Mouse (Mus musculus): ENCODE data around the gene Gpr27.

The Gpr27 gene

DNA sequence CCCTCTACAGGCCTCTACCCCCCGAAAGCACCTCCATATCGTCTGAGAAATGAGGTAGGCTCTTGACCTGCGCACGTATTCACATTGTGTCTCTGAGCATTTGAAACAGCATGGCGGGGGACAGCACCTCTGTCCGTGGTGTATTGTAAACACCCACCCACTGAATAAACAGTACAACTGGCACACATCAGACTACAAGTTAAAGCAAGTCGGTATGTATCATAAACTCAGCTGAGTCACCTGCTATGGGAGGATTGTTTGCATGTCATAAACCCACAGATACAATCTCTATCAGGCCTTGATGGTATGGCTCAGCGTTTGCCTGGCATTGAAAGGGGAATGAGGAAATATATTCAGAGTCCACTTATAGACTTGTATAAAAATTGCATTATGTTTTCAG lies 15.2 kb upstream of the Gpr27 start:
- no peak for DNase-seq (ENCODE audit: low spot score in 2 of 2)

DNA sequence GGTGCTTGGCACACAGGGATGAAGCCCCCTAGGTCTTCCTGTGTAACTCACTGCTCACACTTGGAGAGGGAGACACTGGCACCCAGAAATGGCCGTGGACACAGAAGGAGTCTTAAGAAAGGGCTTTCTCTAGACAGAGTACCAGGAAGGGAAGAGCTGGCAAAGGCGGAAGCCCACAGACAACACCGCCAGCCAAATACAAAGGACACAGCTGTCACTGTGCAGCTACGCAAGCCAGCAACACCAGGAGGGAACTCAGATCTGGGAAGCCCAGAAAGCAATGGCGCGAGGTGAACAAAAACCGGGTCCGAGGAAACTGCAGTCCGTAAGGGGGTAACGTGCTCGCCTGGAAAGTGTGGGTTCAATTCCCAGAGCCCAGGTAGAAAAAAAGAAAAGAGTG lies 14.4 kb upstream of the Gpr27 start:
- DNase-seq (ENCODE audit: low spot score in 2 of 2) = no peak

DNA sequence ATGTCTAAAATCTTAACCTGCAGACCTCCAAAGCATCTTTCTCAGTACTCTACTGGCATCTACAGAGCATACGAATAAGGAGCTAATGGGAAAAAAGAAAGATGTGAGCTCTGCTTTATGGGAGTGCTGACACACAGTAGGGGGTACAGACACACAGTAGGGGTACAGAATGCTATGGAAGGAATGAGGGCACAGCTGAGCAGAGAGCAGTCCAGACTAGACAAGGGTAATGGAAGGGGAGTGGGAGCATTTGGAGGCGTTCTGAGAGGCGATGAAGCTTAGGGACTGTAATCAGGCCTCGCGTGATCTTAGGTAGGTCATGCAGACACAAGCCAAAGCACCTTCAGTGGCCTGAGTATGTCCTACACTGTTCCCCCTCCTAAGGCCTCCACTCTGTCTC lies 8.5 kb upstream of the Gpr27 start:
- no peak for DNase-seq (ENCODE audit: low spot score in 2 of 2)

DNA sequence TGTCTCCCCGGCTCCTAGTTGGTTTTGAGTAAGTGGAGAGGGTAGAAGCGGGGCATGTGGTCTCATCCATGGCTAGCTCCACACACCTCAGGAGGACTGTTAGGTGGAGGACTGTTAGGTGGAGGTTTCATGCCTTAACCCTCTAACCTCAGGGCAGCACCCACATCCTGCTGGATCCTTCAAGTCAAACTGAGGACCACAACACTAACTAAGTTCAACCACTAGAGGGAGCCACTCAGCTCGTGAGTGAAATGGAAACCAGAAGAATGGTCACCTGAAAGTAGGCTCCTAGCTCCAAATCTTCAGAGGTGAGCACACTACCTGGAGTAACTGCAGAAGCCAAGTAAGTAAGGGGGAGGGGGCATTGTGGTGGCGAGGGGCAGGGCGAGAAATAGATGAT lies 7.6 kb upstream of the Gpr27 start:
- no peak for DNase-seq (ENCODE audit: low spot score in 2 of 2)

DNA sequence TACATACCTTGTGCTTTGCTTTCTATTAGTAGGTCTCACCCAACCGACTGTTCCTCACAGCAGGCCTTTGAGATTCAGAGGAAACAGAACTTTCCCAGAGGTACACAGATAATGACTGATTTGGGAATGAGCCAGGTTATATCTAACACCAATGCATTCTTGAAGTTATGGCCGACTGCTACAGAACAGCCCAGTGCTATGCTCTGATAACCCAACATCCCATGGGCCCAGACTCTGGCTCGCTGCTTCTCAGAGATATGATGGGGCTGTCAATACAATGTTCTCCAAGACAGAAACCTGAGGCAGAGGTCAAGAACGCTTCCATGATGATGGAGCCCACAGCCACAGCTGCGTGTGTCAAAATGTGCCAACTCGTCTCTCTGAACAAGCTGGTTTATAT lies 4.0 kb upstream of the Gpr27 start:
- DNase-seq (ENCODE audit: low spot score in 2 of 2) = no peak

DNA sequence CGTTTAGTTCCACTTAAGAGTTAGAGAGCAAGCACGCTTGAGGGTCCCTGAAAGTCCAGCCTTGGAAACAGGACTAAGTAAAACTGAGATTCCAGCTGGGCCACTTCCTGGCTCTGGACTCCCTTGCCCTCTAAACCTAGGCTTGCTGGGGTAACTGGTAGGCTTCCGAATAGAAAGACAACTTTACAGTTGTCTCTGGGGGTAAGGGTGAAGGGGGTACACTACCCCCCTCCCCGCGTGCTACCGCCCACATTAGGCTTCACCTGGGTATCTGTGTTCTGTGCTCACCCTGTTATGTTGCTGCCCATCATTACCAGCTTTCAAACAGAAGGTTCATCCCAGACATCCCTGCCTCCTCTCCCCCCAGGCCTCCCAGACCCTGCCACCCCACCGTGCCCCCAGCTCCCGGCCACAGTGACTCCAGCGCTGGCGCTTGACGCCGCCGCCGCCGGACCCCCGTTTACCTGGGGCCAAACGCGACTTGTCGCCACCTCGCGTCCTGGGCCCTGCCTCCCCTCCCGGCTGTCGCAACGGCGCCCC lies 743 bp upstream of the Gpr27 start:
- no peak for DNase-seq (ENCODE audit: low spot score in 2 of 2)

DNA sequence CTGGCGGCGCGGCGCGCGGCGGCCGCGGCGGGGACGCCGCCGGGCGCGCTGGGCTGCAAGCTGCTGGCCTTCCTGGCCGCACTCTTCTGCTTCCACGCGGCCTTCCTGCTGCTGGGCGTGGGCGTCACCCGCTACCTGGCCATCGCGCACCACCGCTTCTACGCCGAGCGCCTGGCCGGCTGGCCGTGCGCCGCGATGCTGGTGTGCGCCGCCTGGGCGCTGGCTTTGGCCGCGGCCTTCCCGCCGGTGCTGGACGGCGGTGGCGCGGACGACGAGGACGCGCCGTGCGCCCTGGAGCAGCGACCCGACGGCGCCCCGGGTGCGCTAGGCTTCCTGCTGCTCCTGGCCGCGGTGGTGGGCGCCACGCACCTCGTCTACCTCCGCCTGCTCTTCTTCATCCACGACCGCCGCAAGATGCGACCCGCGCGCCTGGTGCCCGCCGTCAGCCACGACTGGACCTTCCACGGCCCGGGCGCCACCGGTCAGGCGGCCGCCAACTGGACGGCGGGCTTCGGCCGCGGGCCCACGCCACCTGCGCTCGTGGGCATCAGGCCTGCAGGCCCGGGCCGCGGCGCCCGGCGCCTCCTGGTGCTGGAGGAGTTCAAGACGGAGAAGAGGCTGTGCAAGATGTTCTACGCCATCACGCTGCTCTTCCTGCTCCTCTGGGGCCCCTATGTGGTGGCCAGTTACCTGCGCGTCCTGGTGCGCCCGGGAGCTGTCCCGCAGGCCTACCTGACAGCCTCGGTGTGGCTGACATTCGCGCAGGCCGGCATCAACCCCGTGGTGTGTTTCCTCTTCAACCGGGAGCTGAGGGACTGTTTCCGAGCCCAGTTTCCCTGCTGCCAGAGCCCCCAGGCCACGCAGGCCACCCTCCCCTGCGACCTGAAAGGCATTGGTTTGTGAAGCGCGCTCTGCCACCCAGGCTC lies 700 bp downstream of the Gpr27 start:
- DNase-seq (ENCODE audit: low spot score in 2 of 2) = no peak

DNA sequence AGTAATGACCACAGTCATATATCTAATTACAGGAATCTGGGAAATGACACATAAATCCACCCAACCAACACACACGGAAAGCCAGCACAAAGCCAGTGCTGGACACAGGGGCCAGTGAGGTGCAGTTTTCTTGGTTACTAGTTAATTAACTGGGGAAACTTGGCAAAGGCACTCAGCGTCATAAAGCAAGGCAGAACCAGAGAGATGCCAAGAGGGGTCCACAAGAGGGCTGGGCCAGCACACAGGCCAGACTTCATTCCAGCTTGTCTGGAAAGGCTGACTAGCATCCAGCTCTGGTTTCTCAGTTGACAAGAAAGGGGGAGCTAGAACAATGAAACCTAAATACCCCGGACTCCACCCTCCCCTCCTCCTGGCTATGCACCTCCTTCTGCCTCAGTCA lies 8.0 kb downstream of the Gpr27 start:
- no peak for DNase-seq (ENCODE audit: low spot score in 2 of 2)

DNA sequence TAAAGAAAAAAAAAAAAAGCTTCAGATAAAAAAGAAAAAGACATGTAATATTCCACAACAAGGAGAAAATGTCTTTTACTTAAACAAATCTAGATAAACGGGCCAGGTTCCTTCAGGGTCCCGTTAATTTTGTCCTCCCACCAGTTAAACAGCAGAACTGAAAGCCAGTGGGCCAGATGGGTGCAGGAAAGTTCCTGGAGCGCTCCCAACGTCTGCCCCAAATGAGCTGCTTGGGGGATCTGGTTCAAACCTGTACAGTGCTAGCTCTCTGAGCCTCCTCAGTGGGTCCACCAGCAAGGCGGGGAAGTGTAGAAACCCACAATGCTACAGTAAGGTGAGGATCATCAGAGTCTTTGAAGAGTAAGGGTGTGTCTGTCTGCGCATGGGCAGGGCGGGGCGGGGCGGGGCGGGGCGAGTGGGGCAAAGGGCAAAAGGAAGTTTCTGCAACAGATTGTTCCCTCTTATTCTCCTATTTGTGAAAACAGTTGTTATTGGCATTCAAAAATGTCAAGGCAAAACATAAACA lies 19.2 kb downstream of the Gpr27 start:
- no peak for DNase-seq (ENCODE audit: low spot score in 2 of 2)

DNA sequence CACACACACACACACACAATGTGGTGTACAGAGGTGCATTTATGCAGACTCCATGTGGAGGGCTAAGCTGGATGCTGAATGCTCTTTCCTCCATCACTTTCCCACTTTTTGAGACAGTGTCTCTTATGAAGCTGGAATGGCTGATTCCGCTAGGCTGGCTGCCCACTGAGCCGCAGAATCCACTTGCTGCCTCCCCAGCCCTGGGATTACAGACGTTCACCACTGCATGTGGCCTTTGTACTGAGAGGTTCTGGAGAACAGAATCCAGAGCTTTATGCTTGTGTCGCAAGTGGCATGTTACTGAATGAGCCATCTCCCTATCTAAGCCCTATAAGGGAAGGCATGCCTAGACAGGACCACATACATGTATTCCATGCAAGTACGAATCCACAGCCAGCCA lies 20.8 kb downstream of the Gpr27 start:
- no peak for DNase-seq (ENCODE audit: low spot score in 2 of 2)

DNA sequence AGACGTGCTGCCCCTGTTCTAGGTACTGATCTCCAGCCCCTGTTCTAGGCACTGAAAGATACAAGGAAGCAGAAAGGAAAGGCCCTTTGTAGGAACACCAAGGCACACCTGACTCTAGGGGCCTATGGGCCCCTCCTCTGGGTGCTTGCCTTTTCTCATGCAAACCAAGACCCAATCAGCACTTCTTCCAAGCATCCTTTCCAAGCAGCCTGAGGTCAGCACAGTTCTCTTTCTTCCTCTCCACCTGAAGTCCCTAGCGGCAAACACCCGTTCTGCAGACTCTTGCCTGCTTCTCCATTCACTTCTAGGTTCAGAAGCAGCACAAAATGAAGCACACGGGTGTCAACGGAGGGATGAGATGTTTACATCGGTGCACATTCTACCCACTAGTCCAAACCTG lies 22.7 kb downstream of the Gpr27 start:
- DNase-seq (ENCODE audit: low spot score in 2 of 2) = no peak

DNA sequence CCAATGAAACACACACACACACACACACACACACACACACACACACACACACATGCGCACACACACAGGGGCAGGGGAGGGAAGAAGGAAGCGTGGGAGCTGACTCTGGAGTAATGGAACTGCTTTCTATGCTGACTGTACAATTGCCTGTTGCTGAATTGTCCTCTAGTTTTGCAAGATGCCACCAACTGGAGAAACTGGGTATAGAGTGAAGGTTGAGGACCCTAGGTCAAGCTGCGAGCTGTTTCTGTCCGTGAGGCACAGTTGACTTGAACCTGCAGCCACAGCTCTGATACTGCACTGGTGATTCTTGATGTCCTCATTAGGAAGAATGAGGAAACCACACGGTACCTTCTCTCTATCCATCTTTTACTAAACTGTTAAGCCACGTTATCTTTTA lies 23.4 kb downstream of the Gpr27 start:
- DNase-seq (ENCODE audit: low spot score in 2 of 2) = no peak

DNA sequence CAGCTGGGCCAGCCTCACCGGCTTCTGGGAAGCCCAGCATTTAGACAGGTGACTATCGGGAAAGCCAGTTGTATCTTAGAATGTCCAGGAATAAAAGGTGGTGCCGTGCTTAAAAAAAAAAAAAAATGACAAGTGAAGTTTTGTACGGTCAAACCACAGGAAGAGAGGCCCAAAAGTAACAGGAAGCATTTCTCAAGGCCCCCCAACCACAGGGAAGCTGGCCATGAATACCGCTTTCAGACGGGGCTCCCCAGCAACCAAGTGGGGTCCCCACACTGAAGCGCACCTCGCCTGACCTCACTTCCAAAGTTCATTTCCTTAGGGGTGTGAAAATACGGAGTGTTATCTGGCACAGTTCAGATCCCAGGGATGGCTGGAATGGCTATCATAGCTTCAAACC lies 28.6 kb downstream of the Gpr27 start:
- DNase-seq (ENCODE audit: low spot score in 2 of 2) = no peak

DNA sequence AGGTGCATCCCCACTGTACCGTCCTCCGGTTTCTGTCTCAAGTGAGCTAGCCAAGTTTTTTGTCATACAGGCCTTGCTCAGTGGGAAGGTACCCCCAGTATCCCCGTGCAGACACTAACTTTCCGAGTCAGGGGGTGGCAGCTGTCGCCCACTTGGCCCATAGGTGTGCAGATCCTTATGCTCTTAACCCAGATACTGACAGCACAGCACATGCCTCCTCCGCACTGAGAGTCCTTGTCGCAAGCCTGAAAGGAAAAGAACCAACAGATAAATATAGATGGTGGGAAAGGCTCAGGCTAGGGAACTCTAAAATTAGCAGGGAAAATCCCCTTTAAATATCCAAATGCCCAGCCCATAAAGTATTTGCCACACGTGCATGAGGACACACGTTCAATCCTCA lies 29.9 kb downstream of the Gpr27 start:
- no peak for DNase-seq (ENCODE audit: low spot score in 2 of 2)

DNA sequence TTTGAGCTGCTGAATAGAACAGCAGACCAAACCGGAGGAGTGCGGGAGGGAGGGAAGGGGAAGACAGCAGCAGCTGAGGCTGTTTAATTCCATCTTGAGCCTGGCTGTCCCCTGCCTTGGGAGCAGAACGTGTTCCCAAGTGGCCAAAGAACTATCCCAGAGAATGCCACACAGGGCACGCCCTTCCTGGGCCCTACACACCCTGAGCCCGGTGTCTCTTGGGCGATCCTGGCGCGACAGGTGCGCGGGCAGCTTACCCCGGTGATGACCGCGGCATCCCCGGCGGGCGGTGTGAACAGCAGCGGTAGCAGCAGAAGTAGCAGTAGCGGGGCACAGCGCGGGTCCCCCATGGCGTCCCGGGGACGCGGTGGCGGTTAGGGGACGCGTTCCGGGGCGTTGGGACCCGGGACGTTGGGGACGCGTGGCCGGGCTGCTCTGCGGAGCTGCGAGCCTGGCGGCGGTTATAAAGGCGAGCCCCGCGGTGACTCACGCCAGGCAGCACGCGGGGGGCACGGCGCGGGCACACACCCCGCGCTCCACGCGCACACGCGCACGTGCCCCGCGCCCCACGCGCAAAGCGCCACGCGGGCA lies 33.6 kb downstream of the Gpr27 start, which contains the start of gene Prok2:
Gene Prok2, minus strand, starts transcription at position 422 of the 591 bp plus-strand sequence.
- no peak for DNase-seq (ENCODE audit: low spot score in 2 of 2)

DNA sequence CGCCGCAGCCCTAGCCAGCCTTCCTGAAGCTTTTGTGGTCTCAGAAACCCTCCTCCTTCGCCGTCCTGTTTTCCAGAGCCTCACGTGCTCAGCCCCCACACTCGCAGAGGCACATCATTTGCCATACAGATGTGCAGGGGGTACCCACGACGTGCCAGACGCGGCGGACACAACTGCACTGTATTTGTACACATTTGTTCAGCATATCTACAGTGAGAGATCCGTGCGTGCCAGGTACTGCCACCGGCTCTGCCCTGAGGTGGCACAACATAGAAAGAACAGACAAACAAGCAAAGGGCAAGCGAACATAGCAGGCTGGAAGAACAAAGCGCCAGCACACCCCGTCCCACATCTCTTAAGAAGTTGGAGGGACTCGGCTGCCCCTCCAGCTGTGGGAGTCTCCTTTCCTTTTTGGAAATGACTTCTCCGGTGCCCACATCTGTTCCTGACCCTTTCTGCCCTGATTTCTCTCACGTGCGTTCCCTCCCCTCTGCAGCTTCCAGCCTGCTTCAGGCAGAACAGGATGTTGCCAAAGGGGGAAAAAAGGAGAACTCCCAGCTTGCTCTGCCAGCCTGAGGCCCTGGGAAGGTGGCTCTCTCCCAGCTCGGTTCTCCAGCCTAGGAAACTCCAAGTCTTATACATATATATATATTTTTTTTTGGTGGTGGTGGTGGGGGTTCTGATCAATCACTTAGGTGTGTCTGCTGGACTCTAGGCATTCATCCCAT lies 34.3 kb downstream of the Gpr27 start:
- no peak for DNase-seq (ENCODE audit: low spot score in 2 of 2)

DNA sequence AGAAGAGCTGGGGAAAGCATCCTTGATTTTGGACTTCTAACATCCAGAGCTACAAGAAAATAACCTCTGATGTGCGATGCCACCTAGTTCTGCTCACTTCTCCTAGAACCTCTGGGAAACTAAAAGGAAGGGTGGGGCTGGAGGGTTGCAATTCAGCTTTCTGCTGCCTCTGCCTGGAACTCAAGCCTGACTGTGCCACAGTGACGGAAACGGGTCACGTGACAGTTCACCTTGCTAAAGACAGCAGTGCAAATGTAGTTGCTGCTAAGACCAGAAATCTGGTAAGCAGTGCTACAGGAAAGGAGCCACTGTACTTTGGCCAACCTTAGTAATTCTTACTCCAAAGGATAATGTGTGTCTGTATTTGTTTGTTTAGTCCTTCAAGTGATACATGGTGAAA lies 37.4 kb downstream of the Gpr27 start:
- no peak for DNase-seq (ENCODE audit: low spot score in 2 of 2)

DNA sequence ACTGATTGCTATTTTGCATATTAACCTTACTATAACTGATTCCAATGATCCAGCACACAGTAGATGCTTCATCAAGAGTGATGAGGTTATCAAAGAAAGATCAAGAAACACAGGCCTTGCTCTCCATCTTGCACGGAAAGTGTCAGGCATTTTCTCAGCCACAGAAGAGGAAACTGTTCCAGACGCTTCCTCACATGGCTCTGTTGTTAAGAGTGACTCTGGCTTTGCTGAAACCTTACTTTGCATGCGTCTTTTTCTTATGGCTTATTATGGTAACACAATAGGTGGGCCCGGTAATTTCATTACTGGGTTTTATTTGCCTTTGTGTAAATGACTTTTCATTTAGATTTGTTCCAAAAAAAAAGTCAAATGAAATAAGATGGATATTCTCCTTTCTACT lies 39.4 kb downstream of the Gpr27 start:
- no peak for DNase-seq (ENCODE audit: low spot score in 2 of 2)

DNA sequence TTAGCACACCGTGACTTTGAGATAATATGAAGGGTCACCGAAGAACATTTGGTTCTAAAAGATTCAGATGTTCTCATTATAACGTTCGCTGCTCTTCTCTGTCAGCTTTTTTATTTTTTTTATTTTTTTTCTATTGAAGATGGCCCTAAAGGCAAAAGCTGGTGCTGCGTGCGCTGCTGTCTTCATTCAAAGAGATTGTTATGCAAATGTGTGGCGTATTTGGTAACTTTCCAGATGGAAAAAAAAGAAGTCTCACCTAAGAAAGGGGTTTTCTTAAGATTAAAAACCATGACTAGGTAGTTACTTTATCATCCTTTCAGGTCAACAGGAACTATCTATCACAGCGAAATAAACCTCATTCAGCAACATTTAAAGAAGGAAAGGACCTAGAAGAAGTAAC lies 40.2 kb downstream of the Gpr27 start:
- DNase-seq (ENCODE audit: low spot score in 2 of 2) = no peak

DNA sequence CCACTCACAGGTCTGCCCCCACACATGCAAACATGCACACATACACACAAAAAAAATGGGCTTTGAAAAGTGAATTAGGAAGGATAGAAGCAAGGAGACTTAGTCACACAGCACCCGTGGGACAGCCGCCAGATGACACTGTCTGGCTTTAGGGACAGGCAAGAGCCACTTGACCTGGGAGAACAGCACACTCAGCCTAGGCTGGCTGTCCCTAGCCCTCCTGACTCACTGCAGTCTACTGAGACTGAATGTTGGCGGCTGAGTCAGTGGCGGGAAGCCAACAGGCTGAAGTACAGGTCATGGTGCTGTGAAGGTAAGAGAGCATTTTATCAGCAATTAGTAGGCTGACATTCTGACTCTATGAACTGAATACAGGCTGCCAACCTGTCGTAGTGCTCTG lies 42.2 kb downstream of the Gpr27 start:
- no peak for DNase-seq (ENCODE audit: low spot score in 2 of 2)

DNA sequence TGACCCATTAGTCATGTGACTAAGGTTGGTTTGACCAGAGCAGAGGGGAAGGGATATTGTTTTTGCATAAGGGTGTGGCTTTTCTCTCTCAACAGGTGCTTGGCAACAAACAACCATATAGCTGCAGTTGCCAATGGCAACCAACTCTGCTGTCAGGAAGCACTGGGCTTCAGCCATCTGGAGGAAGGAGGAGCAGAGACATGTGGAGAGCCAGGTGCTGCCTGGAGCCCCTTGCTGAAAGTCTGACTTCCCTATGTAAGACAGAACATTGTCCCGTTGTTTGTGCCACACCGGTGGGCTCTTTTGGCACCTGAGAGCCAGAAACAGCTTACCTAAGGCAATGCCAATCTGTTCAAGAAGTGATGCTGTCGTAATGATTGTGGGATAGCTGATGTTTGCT lies 50.4 kb downstream of the Gpr27 start:
- no peak for DNase-seq (ENCODE audit: low spot score in 2 of 2)
